Mouse (Mus musculus): Measurements from ENCODE around the gene Mvb12b. TPM values are rescaled to one million over a fixed set of nuclear protein-coding genes. Genes with fewer than 3 reads are reported as not detected.

Mvb12b gene
- total RNA-seq, 2 experiments from 2014 or later: 83.8 to 84.3 TPM

- intact Hi-C loops (cut with DNase I): loop anchor here (2.0 to 10.0 kb wide), 4 partner anchors 73 to 824 kb away; no protein-coding TSS in a partner anchor
- no peak for DNase-seq (ENCODE audit: low spot score in 2 of 2)
Observed at GRCm38 (mm10) chr2:33820450-33820849, 67.3 kb downstream of the Mvb12b start.

GRCm38 (mm10) chr2:33820037-33820436 lies 67.7 kb downstream of the Mvb12b start:
- intact Hi-C loops (cut with DNase I): loop anchor here (2.0 to 10.0 kb wide), 4 partner anchors 73 to 825 kb away; no protein-coding TSS in a partner anchor
- DNase-seq (ENCODE audit: low spot score in 2 of 2): no peak

GRCm38 (mm10) chr2:33818385-33818784 lies 69.4 kb downstream of the Mvb12b start:
- no peak for DNase-seq (ENCODE audit: low spot score in 2 of 2)
- intact Hi-C loops (cut with DNase I): no loop called here

GRCm38 (mm10) chr2:33817663-33818346 lies 69.9 kb downstream of the Mvb12b start:
- intact Hi-C loops (cut with DNase I): no loop called here
- no peak for DNase-seq (ENCODE audit: low spot score in 2 of 2)

GRCm38 (mm10) chr2:33817080-33817479 lies 70.7 kb downstream of the Mvb12b start:
- DNase-seq (ENCODE audit: low spot score in 2 of 2): no peak
- intact Hi-C loops (cut with DNase I): no loop called here

GRCm38 (mm10) chr2:33814581-33814980 lies 73.2 kb downstream of the Mvb12b start:
- DNase-seq (ENCODE audit: low spot score in 2 of 2): no peak
- intact Hi-C loops (cut with DNase I): no loop called here

GRCm38 (mm10) chr2:33813501-33814240 lies 74.1 kb downstream of the Mvb12b start:
- intact Hi-C loops (cut with DNase I): no loop called here
- no peak for DNase-seq (ENCODE audit: low spot score in 2 of 2)

- intact Hi-C loops (cut with DNase I): no loop called here
- no peak for DNase-seq (ENCODE audit: low spot score in 2 of 2)
Observed at GRCm38 (mm10) chr2:33812980-33813379, 74.8 kb downstream of the Mvb12b start.

- no peak for DNase-seq (ENCODE audit: low spot score in 2 of 2)
- intact Hi-C loops (cut with DNase I): no loop called here
Observed at GRCm38 (mm10) chr2:33811349-33811890, 76.3 kb downstream of the Mvb12b start.

GRCm38 (mm10) chr2:33809081-33809480 lies 78.7 kb downstream of the Mvb12b start:
- DNase-seq (ENCODE audit: low spot score in 2 of 2): no peak
- intact Hi-C loops (cut with DNase I): no loop called here

GRCm38 (mm10) chr2:33808032-33808431 lies 79.7 kb downstream of the Mvb12b start:
- no peak for DNase-seq (ENCODE audit: low spot score in 2 of 2)
- intact Hi-C loops (cut with DNase I): no loop called here

- intact Hi-C loops (cut with DNase I): no loop called here
- DNase-seq (ENCODE audit: low spot score in 2 of 2): no peak
Observed at GRCm38 (mm10) chr2:33805640-33806039, 82.1 kb downstream of the Mvb12b start.

GRCm38 (mm10) chr2:33803717-33804214 lies 84.0 kb downstream of the Mvb12b start:
- intact Hi-C loops (cut with DNase I): no loop called here

GRCm38 (mm10) chr2:33803083-33803615 lies 84.6 kb downstream of the Mvb12b start:
- intact Hi-C loops (cut with DNase I): no loop called here

More at GRCm38 (mm10) chr2:33803717-33804214, 84.0 kb downstream of the Mvb12b start:
- DNase-seq (ENCODE audit: low spot score in 2 of 2): no peak

GRCm38 (mm10) chr2:33801760-33802159 lies 86.0 kb downstream of the Mvb12b start:
- intact Hi-C loops (cut with DNase I): no loop called here
- DNase-seq (ENCODE audit: low spot score in 2 of 2): no peak

More at GRCm38 (mm10) chr2:33803083-33803615, 84.6 kb downstream of the Mvb12b start:
- DNase-seq (ENCODE audit: low spot score in 2 of 2): no peak

- DNase-seq (ENCODE audit: low spot score in 2 of 2): no peak
- intact Hi-C loops (cut with DNase I): no loop called here
Observed at GRCm38 (mm10) chr2:33801336-33801735, 86.4 kb downstream of the Mvb12b start.

- no peak for DNase-seq (ENCODE audit: low spot score in 2 of 2)
- intact Hi-C loops (cut with DNase I): no loop called here
Observed at GRCm38 (mm10) chr2:33800221-33800620, 87.5 kb downstream of the Mvb12b start.

GRCm38 (mm10) chr2:33795716-33796472 lies 91.9 kb downstream of the Mvb12b start:
- intact Hi-C loops (cut with DNase I): no loop called here
- no peak for DNase-seq (ENCODE audit: low spot score in 2 of 2)

GRCm38 (mm10) chr2:33795001-33795580 lies 92.7 kb downstream of the Mvb12b start:
- intact Hi-C loops (cut with DNase I): no loop called here
- DNase-seq (ENCODE audit: low spot score in 2 of 2): peak; percentile 42 to 54

All from left cerebral cortex, postnatal 36 days (tissue).